Mouse (Mus musculus) spleen, adult 18-20 months (tissue): ENCODE data around the gene Ctsq.
"Not testable (repeated sequence)": the region's sequence is repeated elsewhere in the genome, so short reads cannot be mapped to it uniquely, and the experiment has no call there.

Experiments
- DNase-seq, 2 experiments: peaks; one replicate each; pipeline ENCODE4 v3.0.0; 2022; ENCODE audit warnings: mixed read lengths in 2 of 2

The Ctsq gene

GRCm38 (mm10) chr13:61040531-61040930, at the start of gene Ctsq:
Ctsq (minus strand) TSS chr13:61040631.
- DNase-seq = no peak

GRCm38 (mm10) chr13:61022785-61023184, 17.6 kb downstream of the Ctsq start:
- no peak for DNase-seq

GRCm38 (mm10) chr13:61021844-61022243, 18.6 kb downstream of the Ctsq start:
- no peak for DNase-seq

- no peak for DNase-seq
Measured at GRCm38 (mm10) chr13:61010171-61010570, 30.3 kb downstream of the Ctsq start.

GRCm38 (mm10) chr13:61005859-61006258, 34.6 kb downstream of the Ctsq start, which contains the start of gene Ctsj:
Ctsj (minus strand) TSS chr13:61005959.
- DNase-seq = no peak

GRCm38 (mm10) chr13:60997600-60997999, 42.8 kb downstream of the Ctsq start:
- no peak for DNase-seq

GRCm38 (mm10) chr13:60986915-60987314, 53.5 kb downstream of the Ctsq start:
- DNase-seq = not testable (repeated sequence)
